Mouse (Mus musculus): ENCODE measurements around the gene Mrps2. TPM values are rescaled to one million over a fixed set of nuclear protein-coding genes. Genes with fewer than 3 reads are reported as not detected.

Gene Mrps2
- polyA plus RNA-seq, 1 experiment from 2014 or later = 68.2 TPM

Other genes starting within 250 kb of the Mrps2 start
- gene Ppp1r26, start 21.3 kb upstream of the Mrps2 start, polyA plus RNA-seq (2014; fragmentation: Nextera tagmentation; extraction: Ambion mirVana) = 1.3 and 1.5 TPM in 2 replicates
- gene 1700007K13Rik, start 1.7 kb upstream of the Mrps2 start, polyA plus RNA-seq (2014; fragmentation: Nextera tagmentation; extraction: Ambion mirVana) = 0.29 TPM in 1 of 2 replicates, not detected in the other
- gene Gbgt1, start 28.8 kb downstream of the Mrps2 start, polyA plus RNA-seq (2014; fragmentation: Nextera tagmentation; extraction: Ambion mirVana) = 0.22 and 0.32 TPM in 2 replicates
- gene Gm10134, start 38.0 kb downstream of the Mrps2 start, polyA plus RNA-seq (2014; fragmentation: Nextera tagmentation; extraction: Ambion mirVana) = 0.73 and 0.78 TPM in 2 replicates
- 11.3 and 12.9 TPM in 2 replicates for gene Ralgds, start 45.1 kb downstream of the Mrps2 start, polyA plus RNA-seq (2014; fragmentation: Nextera tagmentation; extraction: Ambion mirVana)
- gene Cel, start 95.3 kb downstream of the Mrps2 start, polyA plus RNA-seq (2014; fragmentation: Nextera tagmentation; extraction: Ambion mirVana) = not detected in 2 replicates
- gene Gtf3c5, start 115.7 kb downstream of the Mrps2 start, polyA plus RNA-seq (2014; fragmentation: Nextera tagmentation; extraction: Ambion mirVana) = 30.8 and 32.9 TPM in 2 replicates
- 143 and 151 TPM in 2 replicates for gene Gfi1b, start 153.9 kb downstream of the Mrps2 start, polyA plus RNA-seq (2014; fragmentation: Nextera tagmentation; extraction: Ambion mirVana)
- gene Tsc1, start 173.2 kb downstream of the Mrps2 start, polyA plus RNA-seq (2014; fragmentation: Nextera tagmentation; extraction: Ambion mirVana) = 20.7 and 21.3 TPM in 2 replicates
- 3.5 and 4.4 TPM in 2 replicates for gene Spaca9, start 231.7 kb downstream of the Mrps2 start, polyA plus RNA-seq (2014; fragmentation: Nextera tagmentation; extraction: Ambion mirVana)
- 0.38 and 0.69 TPM in 2 replicates for gene Ak8, start 232.1 kb downstream of the Mrps2 start, polyA plus RNA-seq (2014; fragmentation: Nextera tagmentation; extraction: Ambion mirVana)